Mouse (Mus musculus) liver, embryonic 15.5 days (tissue): Measurements from ENCODE around the gene Sash1. TPM values are rescaled to one million over a fixed set of nuclear protein-coding genes. Genes with fewer than 3 reads are reported as not detected.

Source experiments
- ATAC-seq: fragments of 200-750 bp; cut with Nextera tagmentation; 2 replicates; pipeline ENCODE4 v1.8.0; 2017; ENCODE audit warnings: moderate number of reproducible peaks, mild to moderate bottlenecking, moderate library complexity; ENCODE audit not compliant: insufficient read depth
- H3K27ac ChIP-seq: fragments of 300-500 bp; sonication (generic); replicated peaks from 2 replicates; pipeline ENCODE4 v1.5.1; 2015; ENCODE audit warnings: mild to moderate bottlenecking, inconsistent platforms
- H3K27me3 ChIP-seq: fragments of 300-500 bp; sonication (generic); 2 replicates; pipeline ENCODE4 v1.6.1; 2015; ENCODE audit warnings: mild to moderate bottlenecking, inconsistent platforms
- H3K36me3 ChIP-seq: fragments of 300-500 bp; sonication (generic); replicated peaks from 2 replicates; pipeline ENCODE4 v1.6.1; 2015; ENCODE audit warnings: moderate library complexity, mild to moderate bottlenecking, inconsistent platforms
- H3K4me1 ChIP-seq: fragments of 300-500 bp; sonication (generic); replicated peaks from 2 replicates; pipeline ENCODE4 v1.6.1; 2015; ENCODE audit warnings: inconsistent platforms
- H3K4me2 ChIP-seq: fragments of 300-500 bp; sonication (generic); 2 replicates; pipeline ENCODE4 v1.6.1; 2015; ENCODE audit warnings: moderate library complexity, mild to moderate bottlenecking, inconsistent platforms
- H3K4me3 ChIP-seq: fragments of 300-500 bp; sonication (generic); replicated peaks from 2 replicates; pipeline ENCODE4 v1.5.1; 2015; ENCODE audit warnings: mild to moderate bottlenecking, inconsistent platforms
- H3K9ac ChIP-seq: fragments of 300-500 bp; sonication (generic); 2 replicates; pipeline ENCODE4 v1.6.1; 2015; ENCODE audit warnings: moderate library complexity, mild to moderate bottlenecking, inconsistent platforms
- H3K9me3 ChIP-seq: fragments of 300-500 bp; sonication (generic); replicated peaks from 2 replicates; pipeline ENCODE4 v1.6.1; 2016; ENCODE audit warnings: inconsistent platforms
- WGBS: fragments of 180-500 bp; shearing (Covaris S2); methylation state at CpG from one replicate; pipeline ENCODE4 v1.1.7; 2015; ENCODE audit warnings: mixed read lengths; ENCODE audit not compliant: insufficient replicate concordance; 5-methylcytosine and 5-hydroxymethylcytosine counted together
- polyA plus RNA-seq: library from polyadenylated mRNA; unstranded; fragments of >200 nt; fragmentation: Nextera tagmentation; extraction: Ambion mirVana; gene quantifications from 2 replicates; pipeline ENCODE4 v1.2.1, GENCODE M21; 2015

The Sash1 gene
- polyA plus RNA-seq, 1 experiment from 2014 or later: 0.94 TPM

DNA sequence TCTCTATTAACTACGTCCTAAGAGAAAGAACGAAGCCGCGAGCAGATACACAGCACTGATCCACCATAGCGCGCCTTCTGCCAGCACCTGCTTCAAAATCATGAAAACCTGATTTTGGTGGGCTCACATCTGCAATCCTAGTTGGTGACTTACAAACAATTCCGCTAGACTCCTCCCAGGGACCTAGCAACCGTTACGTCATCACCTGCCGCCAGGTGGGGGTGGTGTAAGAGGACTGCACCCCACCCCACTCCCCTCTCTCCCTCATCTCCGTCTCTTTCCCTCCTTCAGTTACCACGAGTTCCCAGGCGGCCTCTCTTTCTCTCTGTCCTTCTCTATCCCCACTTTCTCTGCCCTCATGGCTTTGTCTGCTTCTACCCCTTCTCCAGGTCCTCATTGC, 7.5 kb downstream of the Sash1 start:
- Histone ChIP-seq H3K9ac (no peak overlapping the region), H3K9me3 (no peaks in the 10 kb centered on the region), H3K27ac (no peak overlapping the region), H3K27me3 (no peaks in the 10 kb centered on the region), H3K4me1 (peaks cover 9% of the 10 kb centered on the region; the same call in 1 of the 2 replicates), H3K36me3 (no peaks in the 10 kb centered on the region), H3K4me2 (peak overlapping the region; percentile 37; the same call in 1 of the 2 replicates), H3K4me3 (0 out of 2 replicates have a peak overlapping the region, but pooled peaks have one; percentile 5)
- no peak for ATAC-seq
- 63% methylated on average over 13 of the region's 13 CpGs for WGBS

DNA sequence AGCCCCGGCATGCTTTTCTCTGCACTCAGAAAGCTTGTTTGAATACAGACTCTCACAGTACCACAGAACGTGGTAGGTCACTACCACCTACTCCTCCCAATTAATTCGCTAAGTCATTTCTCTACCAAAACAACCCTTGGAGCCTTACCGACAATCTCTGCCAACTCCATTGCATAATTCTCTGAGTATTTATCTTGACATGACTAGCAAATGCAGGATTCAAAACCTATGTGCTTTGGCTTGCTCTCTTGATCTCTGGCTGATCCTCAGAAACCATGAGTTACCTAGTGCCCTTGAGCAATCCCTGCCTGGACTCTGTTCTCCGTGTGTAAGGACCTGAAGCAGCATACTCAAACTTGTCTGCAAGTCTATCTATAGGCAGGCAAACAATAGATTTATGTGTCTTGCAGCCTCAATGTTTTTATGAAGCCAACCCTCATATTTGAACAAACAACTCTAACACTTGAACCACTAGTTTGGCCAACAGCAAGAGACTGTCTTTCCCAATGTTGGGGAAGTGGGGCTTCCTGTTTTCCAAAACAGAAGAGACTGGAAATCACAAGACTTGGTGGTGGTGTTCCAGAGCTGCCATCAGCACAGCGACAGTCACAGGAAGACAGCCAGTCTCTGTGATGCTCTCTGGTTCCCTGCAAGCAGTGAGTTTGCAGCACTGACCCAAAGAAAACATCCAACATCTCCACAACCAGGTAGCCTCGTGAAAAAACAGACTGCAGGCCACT, 12.1 kb downstream of the Sash1 start:
- Histone ChIP-seq H3K4me2 (no peak overlapping the region), H3K4me3 (no peak overlapping the region), H3K27me3 (no peaks in the 10 kb centered on the region), H3K27ac (no peak overlapping the region), H3K4me1 (peaks cover 9% of the 10 kb centered on the region; the same call in 1 of the 2 replicates), H3K36me3 (no peaks in the 10 kb centered on the region), H3K9ac (no peak overlapping the region), H3K9me3 (no peaks in the 10 kb centered on the region)
- WGBS: 47% methylated on average over 7 of the region's 7 CpGs
- ATAC-seq: no peak

DNA sequence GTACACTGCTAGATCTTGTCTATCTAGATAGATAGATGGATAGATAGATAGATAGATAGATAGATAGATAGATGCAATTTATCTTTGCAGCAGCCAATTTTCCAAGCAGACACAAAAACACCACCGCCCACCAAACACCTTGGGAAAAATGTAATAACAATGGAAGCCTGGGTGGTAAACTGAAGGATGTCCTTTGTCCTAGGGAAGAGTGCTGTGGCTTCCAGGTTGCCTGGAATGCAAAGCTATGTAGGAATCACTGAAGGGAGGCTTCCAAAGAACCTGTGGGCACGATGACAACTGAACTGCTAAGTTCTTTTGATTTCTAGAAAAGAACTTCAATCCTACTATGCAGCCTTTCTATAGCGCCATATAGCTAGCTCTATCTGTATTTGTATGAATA, 13.1 kb downstream of the Sash1 start:
- Histone ChIP-seq H3K27me3 (no peaks in the 10 kb centered on the region), H3K9me3 (no peaks in the 10 kb centered on the region), H3K9ac (no peak overlapping the region), H3K27ac (no peak overlapping the region), H3K4me1 (peaks cover 9% of the 10 kb centered on the region; the same call in 1 of the 2 replicates), H3K36me3 (no peaks in the 10 kb centered on the region), H3K4me2 (no peak overlapping the region), H3K4me3 (no peak overlapping the region)
- 71% methylated on average over 3 of the region's 3 CpGs for WGBS
- ATAC-seq: no peak

DNA sequence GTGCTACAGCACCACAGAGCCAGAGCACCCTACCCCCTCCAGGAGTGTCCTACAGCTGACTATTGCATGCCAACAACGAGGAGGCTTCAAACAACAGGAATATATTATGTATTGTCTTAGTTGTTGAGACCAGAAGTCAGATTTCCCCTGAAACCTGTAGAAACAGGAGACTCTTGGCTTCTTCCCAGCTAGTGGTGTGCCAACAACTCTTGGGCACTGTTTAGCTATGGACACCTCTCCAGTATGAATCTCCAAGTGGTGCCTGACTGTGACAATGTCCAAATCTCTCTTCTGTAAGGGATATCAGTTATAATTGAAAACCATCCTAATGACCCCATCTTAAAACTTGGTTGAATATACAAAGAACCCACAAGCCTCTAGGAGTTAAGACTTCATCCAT, 13.9 kb downstream of the Sash1 start:
- Histone ChIP-seq H3K9ac (no peak overlapping the region), H3K4me1 (peaks cover 9% of the 10 kb centered on the region; the same call in 1 of the 2 replicates), H3K4me3 (no peak overlapping the region), H3K9me3 (no peaks in the 10 kb centered on the region), H3K36me3 (no peaks in the 10 kb centered on the region), H3K4me2 (no peak overlapping the region), H3K27ac (no peak overlapping the region), H3K27me3 (no peaks in the 10 kb centered on the region)
- 68% methylated on average over 1 of the region's 1 CpGs for WGBS
- no peak for ATAC-seq

DNA sequence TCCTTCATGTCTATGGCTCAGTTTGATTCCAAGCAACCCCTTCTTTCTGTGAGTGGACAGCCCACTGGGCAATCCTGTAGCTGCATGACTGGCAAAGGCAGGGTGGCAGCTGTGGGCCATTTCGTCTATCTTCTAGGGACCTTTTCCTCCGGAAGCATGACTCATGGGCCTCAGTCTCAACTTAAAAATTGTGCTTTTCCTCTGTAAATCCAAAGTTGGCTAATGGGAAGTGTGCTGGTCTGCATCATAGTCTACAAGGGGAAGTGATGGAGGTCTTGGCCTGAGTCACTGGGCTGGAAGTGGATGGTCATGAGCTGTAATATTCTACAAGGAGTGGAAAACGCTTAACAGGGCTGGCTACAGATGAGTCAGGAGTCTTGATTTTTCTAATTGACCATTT, 15.5 kb downstream of the Sash1 start:
- no peaks in the 10 kb centered on the region for H3K27me3 ChIP-seq
- H3K4me2 ChIP-seq: no peak overlapping the region
- no peak overlapping the region for H3K4me3 ChIP-seq
- no peak overlapping the region for H3K27ac ChIP-seq
- no peak for ATAC-seq
- H3K4me1 ChIP-seq: peaks cover 9% of the 10 kb centered on the region; the same call in 1 of the 2 replicates
- no peaks in the 10 kb centered on the region for H3K36me3 ChIP-seq
- H3K9me3 ChIP-seq: no peaks in the 10 kb centered on the region
- WGBS: 49% methylated on average over 3 of the region's 3 CpGs
- H3K9ac ChIP-seq: no peak overlapping the region

DNA sequence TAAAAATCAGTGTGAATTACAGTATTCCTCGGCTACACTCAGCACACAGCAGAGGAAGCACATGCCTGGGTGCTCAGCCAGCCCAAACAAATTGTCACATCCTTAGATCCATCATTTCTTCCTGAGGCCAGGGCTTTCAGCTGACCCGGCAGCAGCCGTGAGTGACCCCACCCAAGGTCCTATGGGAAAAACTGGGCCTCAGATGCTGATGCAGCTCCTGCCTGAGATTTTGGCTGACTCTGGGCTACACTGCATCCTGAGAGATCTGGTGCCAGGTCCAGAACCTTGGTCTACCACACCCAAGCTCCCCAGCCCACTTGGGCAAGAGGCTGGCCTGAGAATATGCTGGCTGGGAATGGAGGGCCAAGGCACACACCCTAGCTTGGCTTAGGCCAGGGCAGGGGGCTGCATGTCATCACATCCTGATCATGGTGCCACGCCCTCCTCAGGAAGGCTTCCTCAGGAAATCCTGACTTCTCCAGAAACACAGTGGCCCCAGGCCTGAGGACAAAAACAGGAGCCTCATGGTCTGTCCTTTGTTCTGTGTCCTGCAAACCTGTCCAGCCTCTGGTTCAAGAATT, 19.7 kb downstream of the Sash1 start:
- Histone ChIP-seq H3K9ac (no peak overlapping the region), H3K9me3 (no peaks in the 10 kb centered on the region), H3K27me3 (no peaks in the 10 kb centered on the region), H3K4me2 (no peak overlapping the region), H3K27ac (no peak overlapping the region), H3K4me1 (no peaks in the 10 kb centered on the region), H3K36me3 (no peaks in the 10 kb centered on the region), H3K4me3 (no peak overlapping the region)
- peak; percentile 52; the same call in 1 of the 2 replicates for ATAC-seq
- 46% methylated on average over 4 of the region's 4 CpGs for WGBS

DNA sequence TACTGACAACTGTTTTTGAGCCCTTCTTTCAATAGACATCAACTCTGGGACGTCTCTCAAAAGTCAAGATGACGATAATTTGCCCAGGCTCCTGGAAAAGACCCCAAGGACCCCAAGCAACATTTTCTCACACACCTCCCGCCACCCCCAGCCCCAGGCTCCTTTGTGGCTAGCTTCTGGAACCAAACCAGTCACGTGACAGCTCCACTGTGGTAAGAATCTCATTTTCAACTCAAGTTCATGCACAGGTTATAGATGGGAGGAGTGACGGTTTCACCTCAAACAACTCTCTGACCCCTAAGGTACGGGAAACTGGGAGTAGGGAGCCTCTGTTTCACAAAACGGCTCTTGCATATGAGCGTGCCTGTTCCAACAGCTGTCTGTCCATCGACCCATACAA, 25.2 kb downstream of the Sash1 start:
- H3K9me3 ChIP-seq: no peaks in the 10 kb centered on the region
- 62% methylated on average over 9 of the region's 9 CpGs for WGBS
- H3K36me3 ChIP-seq: no peaks in the 10 kb centered on the region
- H3K9ac ChIP-seq: no peak overlapping the region
- no peak overlapping the region for H3K4me3 ChIP-seq
- no peaks in the 10 kb centered on the region for H3K27me3 ChIP-seq
- no peak for ATAC-seq
- H3K4me2 ChIP-seq: no peak overlapping the region
- H3K27ac ChIP-seq: no peak overlapping the region
- no peaks in the 10 kb centered on the region for H3K4me1 ChIP-seq

DNA sequence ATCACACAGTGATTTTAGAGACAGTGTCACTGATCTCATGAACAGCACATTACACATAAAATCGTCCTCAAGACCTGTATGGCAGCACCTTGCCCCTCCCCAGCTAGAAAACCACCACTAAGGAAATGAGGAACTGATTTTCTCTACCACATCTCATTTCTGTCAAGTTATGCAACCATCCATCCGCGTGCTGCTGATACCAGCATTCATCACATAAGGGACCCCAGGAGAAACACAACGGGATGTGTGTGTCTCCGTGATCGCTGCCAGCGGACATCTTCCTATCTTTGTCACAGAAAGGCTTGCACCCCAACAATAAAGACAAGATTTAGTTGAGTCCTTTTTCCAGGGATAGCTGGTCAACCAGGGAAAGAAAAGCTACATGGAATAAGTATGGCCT, 27.2 kb downstream of the Sash1 start:
- Histone ChIP-seq H3K36me3 (no peaks in the 10 kb centered on the region), H3K4me3 (no peak overlapping the region), H3K27me3 (no peaks in the 10 kb centered on the region), H3K27ac (no peak overlapping the region), H3K4me2 (no peak overlapping the region), H3K9ac (no peak overlapping the region), H3K9me3 (no peaks in the 10 kb centered on the region), H3K4me1 (no peaks in the 10 kb centered on the region)
- no peak for ATAC-seq
- 47% methylated on average over 7 of the region's 7 CpGs for WGBS

DNA sequence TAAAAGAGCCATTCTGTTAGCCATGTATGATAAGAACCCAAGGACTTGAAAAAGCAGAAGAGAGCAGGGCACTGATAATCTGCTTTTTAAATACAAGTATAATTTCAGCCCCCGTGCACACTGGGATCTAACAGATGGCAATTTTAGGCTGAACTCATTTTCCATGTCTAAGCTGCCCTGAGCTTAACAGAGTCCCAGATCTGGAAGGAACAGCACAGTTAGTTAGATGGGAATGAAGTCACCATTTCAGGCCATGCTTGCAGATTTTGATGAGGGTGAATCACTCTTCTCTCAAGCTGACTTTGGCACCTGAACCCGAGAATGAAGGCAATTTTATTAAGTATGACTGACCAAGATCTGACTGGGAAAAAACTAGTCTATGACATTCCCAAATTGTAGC, 28.9 kb downstream of the Sash1 start:
- no peak overlapping the region for H3K4me2 ChIP-seq
- no peaks in the 10 kb centered on the region for H3K9me3 ChIP-seq
- H3K36me3 ChIP-seq: no peaks in the 10 kb centered on the region
- H3K9ac ChIP-seq: no peak overlapping the region
- H3K4me3 ChIP-seq: no peak overlapping the region
- H3K4me1 ChIP-seq: no peaks in the 10 kb centered on the region
- no peaks in the 10 kb centered on the region for H3K27me3 ChIP-seq
- no peak overlapping the region for H3K27ac ChIP-seq
- 56% methylated on average over 2 of the region's 2 CpGs for WGBS
- ATAC-seq: no peak

DNA sequence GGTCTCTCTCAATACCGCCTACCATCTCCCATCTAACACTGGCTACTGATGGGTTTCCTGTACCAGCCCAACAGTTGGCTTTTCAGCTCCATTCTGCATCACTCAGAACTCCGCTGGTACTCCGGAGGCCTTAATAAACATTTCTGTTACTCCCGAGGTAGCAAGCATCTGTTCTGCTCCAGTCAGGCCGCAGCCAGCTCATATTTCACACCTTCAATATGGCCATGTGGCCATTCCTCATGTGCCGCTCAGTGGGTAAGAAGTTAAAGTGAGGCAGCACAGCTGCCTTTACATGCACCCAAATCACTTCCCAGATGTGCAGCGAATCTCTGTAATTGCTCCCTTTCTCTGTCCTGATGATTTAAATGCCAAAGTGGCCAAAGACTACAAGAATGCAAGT, 32.5 kb downstream of the Sash1 start:
- WGBS: 71% methylated on average over 7 of the region's 7 CpGs

DNA sequence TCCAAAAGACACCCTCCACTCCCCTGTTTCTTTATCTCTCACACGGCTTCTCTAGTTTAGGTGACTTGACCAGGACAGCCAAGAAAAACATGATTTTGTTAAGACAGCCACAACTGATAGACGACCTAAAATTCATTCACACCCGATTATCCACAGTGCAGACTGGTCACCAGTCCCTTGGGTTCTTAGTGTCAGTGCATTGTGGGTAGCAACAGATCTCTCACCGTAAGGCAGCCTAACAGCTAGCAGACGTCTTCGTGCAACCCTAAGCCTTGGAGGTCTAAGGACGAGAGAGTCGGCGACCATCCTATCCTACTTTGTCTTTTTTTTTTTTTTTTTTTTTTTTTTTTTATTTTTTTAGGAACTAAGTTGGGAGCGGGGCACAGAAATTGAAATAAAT, 34.2 kb downstream of the Sash1 start:
- Histone ChIP-seq H3K4me2 (no peak overlapping the region), H3K4me3 (no peak overlapping the region), H3K4me1 (no peaks in the 10 kb centered on the region), H3K27ac (no peak overlapping the region), H3K36me3 (no peaks in the 10 kb centered on the region), H3K27me3 (no peaks in the 10 kb centered on the region), H3K9ac (no peak overlapping the region), H3K9me3 (no peaks in the 10 kb centered on the region)
- 77% methylated on average over 10 of the region's 10 CpGs for WGBS
- ATAC-seq: no peak

More for the DNA sequence above, 32.5 kb downstream of the Sash1 start:
- ATAC-seq: no peak
- Histone ChIP-seq H3K4me2 (no peak overlapping the region), H3K36me3 (no peaks in the 10 kb centered on the region), H3K9me3 (no peaks in the 10 kb centered on the region), H3K4me1 (no peaks in the 10 kb centered on the region), H3K27me3 (no peaks in the 10 kb centered on the region), H3K9ac (no peak overlapping the region), H3K4me3 (no peak overlapping the region), H3K27ac (no peak overlapping the region)
